Mouse (Mus musculus) bone marrow macrophage, adult 2 months (primary cell): ENCODE measurements around the gene Fam155a.

ENCODE experiments used
- CTCF ChIP-seq: IDR thresholded peaks from 2 replicates; pipeline ENCODE4 v1.5.1; 2012; ENCODE audit warnings: low read depth, mild to moderate bottlenecking, low read length, moderate library complexity
- POLR2A ChIP-seq: IDR thresholded peaks from 2 replicates; pipeline ENCODE4 v1.6.1; 2012; ENCODE audit warnings: mild to moderate bottlenecking, low read depth, low read length, borderline replicate concordance

DNA sequence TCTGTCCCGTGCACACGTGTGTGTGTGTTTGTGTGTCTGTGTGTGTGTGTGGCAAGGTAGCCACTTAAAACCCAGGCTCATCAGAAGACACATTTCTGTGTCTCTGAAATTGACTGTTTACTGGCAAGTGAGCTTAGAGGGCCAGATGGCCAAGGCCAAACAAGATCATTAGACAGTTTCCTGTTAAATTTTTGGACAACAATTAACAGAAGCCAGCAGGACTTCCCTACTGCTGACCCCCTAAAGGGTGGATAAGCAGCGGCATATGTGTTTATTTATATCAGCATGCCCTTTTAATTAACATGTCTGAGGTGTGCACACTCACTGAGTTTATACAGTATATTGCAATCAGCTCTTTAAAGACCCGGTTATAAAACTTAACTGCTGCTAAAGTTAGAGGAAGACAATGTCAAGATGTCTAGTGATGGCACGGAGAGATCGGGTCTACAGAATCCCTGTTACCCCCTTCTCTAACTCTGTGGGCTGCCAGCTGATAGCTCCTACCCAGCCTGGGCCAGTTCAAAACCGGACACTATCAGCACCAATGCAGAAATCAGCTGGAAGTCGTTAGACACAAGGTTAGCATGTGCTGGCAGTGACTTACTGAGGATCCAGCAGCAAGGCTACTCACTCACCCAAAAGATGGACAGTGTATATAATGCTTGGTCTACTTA lies 42.4 kb upstream of the Fam155a start:
- TF ChIP-seq CTCF (no peak), POLR2A (no peak)
